Mouse (Mus musculus) limb, embryonic 14.5 days (tissue): ENCODE measurements at regions not wholly inside any gene's neighbourhood (a gene's known extent, or its start where the extent isn't known, plus 50 kb on each side); places are given as distances from the start of the nearest gene placed in this dataset.

ENCODE experiments used
- ATAC-seq: fragments of 200-750 bp; cut with Nextera tagmentation; 2 replicates; pipeline ENCODE4 v1.8.0; 2017; ENCODE audit warnings: low read depth, moderate number of reproducible peaks, moderate TSS enrichment; ENCODE audit not compliant: low FRiP score
- DNase-seq: peaks from one replicate; pipeline ENCODE4 v3.0.0-alpha.2; 2015; ENCODE audit warnings: low spot score
- H3K27ac ChIP-seq: fragments of 300-500 bp; sonication (generic); replicated peaks from 2 replicates; pipeline ENCODE4 v1.5.1; 2014; ENCODE audit warnings: low read depth, mild to moderate bottlenecking, low read length, moderate library complexity, mixed read lengths
- H3K27me3 ChIP-seq: fragments of 300-500 bp; sonication (generic); 2 replicates; pipeline ENCODE4 v1.6.1; 2014; ENCODE audit warnings: low read length, mixed read lengths; ENCODE audit not compliant: control insufficient read depth, insufficient read depth
- H3K36me3 ChIP-seq: fragments of 300-500 bp; sonication (generic); 2 replicates; pipeline ENCODE4 v1.6.1; 2014; ENCODE audit warnings: mild to moderate bottlenecking, low read length, moderate library complexity, mixed read lengths; ENCODE audit not compliant: control insufficient read depth, insufficient read depth
- H3K4me1 ChIP-seq: fragments of 300-500 bp; sonication (generic); 2 replicates; pipeline ENCODE4 v1.6.1; 2014; ENCODE audit warnings: antibody characterized with exemption, low read length, mixed read lengths; ENCODE audit not compliant: control insufficient read depth, insufficient read depth
- H3K4me2 ChIP-seq: fragments of 300-500 bp; sonication (generic); replicated peaks from 2 replicates; pipeline ENCODE4 v1.6.1; 2014; ENCODE audit warnings: low read depth, mild to moderate bottlenecking, low read length, moderate library complexity; ENCODE audit not compliant: severe bottlenecking
- H3K4me3 ChIP-seq: fragments of 300-500 bp; sonication (generic); replicated peaks from 2 replicates; pipeline ENCODE4 v1.5.1; 2014; ENCODE audit warnings: low read length
- H3K9ac ChIP-seq: fragments of 300-500 bp; sonication (generic); 2 replicates; pipeline ENCODE4 v1.6.1; 2014; ENCODE audit warnings: mild to moderate bottlenecking, low read depth, low read length, moderate library complexity; ENCODE audit not compliant: severe bottlenecking
- H3K9me3 ChIP-seq: fragments of 300-500 bp; sonication (generic); 2 replicates; pipeline ENCODE4 v1.6.1; 2016; ENCODE audit warnings: low read length; ENCODE audit not compliant: control insufficient read depth
- POLR2A ChIP-seq: fragments of 200-500 bp; IDR thresholded peaks from 2 replicates; pipeline ENCODE4 v1.8.0; 2012; ENCODE audit warnings: inconsistent platforms, mild to moderate bottlenecking, moderate library complexity, borderline replicate concordance; ENCODE audit not compliant: insufficient read depth, insufficient read length; ENCODE audit errors: extremely low read depth
- WGBS: fragments of 180-500 bp; shearing (Covaris S2); extraction: QIAGEN DNeasy Blood & Tissue Kit; methylation state at CpG from one replicate; pipeline ENCODE4 v1.1.7; 2014; 5-methylcytosine and 5-hydroxymethylcytosine counted together

DNA sequence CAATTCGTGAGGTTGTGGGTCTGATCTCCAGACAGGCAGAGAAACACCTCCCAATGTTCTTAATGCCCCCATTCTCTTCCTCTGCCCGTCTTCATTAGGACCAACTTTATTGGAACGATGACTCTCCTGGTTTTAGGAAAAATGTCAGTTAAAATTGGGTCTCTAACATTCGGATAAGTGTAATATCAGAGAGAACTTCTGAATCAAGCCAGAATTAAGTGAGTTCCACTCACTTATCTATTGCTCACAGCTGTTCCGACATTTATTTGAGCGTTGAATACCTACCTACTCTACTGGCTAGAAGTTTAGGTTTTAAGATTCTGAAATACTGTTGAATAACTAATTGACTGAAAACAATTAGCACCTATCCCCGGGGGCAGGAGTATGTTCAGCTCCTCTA is 172.0 kb upstream of the Jmjd1c start:
- no peak overlapping the region for H3K9ac ChIP-seq
- no peak overlapping the region for H3K27ac ChIP-seq
- no peak for ATAC-seq
- TF ChIP-seq POLR2A = no peak
- no peaks in the 10 kb centered on the region for H3K9me3 ChIP-seq
- H3K4me3 ChIP-seq = no peak overlapping the region
- H3K4me1 ChIP-seq = peaks cover 37% of the 10 kb centered on the region
- no peaks in the 10 kb centered on the region for H3K27me3 ChIP-seq
- WGBS = 85% methylated on average over 7 of the region's 7 CpGs
- H3K36me3 ChIP-seq = no peaks in the 10 kb centered on the region
- no peak overlapping the region for H3K4me2 ChIP-seq
- DNase-seq = no peak

GRCm38 (mm10) chr10:66924418-66924817 is 171.5 kb upstream of the Jmjd1c start:
- Histone ChIP-seq H3K36me3 (no peaks in the 10 kb centered on the region), H3K4me3 (no peak overlapping the region), H3K4me2 (no peak overlapping the region), H3K27ac (no peak overlapping the region), H3K9ac (no peak overlapping the region), H3K27me3 (no peaks in the 10 kb centered on the region), H3K4me1 (peaks cover 34% of the 10 kb centered on the region), H3K9me3 (no peaks in the 10 kb centered on the region)
- ATAC-seq = no peak
- 88% methylated on average over 16 of the region's 16 CpGs for WGBS
- no peak for TF ChIP-seq POLR2A
- no peak for DNase-seq

DNA sequence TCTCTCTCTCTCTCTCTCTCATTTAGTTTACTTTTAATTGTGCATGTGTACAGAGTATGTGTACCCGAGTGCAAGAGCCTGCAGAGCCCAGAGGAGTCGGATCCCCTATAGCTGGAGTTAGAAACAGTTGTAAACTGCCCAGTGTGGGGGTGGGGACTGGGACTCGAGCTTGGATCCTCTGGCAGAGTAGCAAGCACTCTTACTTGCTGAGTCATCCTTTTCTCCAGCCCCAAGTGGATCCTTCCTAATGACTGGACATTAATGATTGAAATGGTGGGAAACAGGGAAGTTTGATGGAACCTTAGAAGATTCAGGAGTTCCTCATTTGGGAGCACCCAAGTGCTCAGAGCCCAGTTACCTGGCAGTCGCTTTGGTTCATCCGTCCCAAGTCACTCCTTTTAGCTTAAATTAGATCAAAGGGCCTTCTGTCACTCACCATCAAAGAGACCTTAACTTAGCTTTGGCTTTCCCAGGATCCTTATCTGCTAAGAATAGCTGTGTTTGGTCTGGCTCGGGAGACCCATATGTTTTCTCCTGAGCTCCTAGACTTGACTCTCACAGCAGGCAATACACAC is 170.3 kb upstream of the Jmjd1c start:
- Histone ChIP-seq H3K4me2 (no peak overlapping the region), H3K27me3 (no peaks in the 10 kb centered on the region), H3K9ac (no peak overlapping the region), H3K36me3 (no peaks in the 10 kb centered on the region), H3K9me3 (no peaks in the 10 kb centered on the region), H3K4me3 (no peak overlapping the region), H3K27ac (no peak overlapping the region), H3K4me1 (peaks cover 27% of the 10 kb centered on the region)
- no peak for TF ChIP-seq POLR2A
- 28% methylated on average over 6 of the region's 6 CpGs for WGBS
- DNase-seq (no peak), ATAC-seq (no peak)

- Histone ChIP-seq H3K4me1 (peaks cover 8% of the 10 kb centered on the region; the same call in 1 of the 2 replicates), H3K36me3 (no peaks in the 10 kb centered on the region), H3K27ac (no peak overlapping the region), H3K27me3 (no peaks in the 10 kb centered on the region), H3K4me2 (no peak overlapping the region), H3K4me3 (no peak overlapping the region), H3K9me3 (no peaks in the 10 kb centered on the region), H3K9ac (no peak overlapping the region)
- TF ChIP-seq POLR2A = no peak
- no peak for ATAC-seq
- 86% methylated on average over 2 of the region's 2 CpGs for WGBS
- no peak for DNase-seq
These were observed 168.3 kb upstream of the Jmjd1c start for GRCm38 (mm10) chr10:66927651-66928050.

DNA sequence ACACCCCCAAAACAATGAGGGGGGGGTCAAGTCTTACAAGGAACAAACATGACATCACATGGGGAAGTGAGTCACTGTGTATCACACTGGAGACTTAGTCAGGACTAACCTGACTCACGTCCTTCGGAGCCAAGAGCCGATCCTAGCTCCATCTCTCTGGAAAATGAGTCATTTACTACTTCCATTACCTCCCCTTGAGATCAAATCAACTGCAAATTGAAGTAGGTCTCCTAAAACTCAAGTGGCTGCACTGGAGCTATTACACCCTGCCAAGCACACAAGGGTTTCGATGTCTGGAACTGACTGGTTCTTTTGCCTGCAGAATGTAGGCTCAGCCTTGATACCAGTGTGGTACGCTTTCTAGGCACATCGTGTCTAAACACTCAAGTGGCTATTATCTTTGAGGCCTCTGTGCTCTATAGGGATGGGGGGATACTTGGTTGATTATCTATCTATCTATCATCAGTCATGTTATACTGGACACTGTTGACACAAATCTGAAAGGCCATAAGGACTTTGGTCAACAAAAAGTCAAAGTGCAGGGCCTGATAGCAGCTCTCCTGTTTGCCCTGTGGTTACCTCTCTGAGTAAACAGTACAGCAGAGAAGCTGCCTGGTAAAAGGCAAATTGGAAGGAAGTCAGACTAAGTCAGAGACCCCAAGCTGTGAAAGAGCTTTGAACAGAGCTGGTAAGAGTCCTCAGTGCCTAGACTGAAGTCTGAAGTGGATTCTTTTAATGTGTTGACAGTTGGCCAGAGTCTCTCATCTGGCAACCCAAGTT is 167.5 kb upstream of the Jmjd1c start:
- Histone ChIP-seq H3K4me1 (peaks cover 5% of the 10 kb centered on the region; the same call in 1 of the 2 replicates), H3K9ac (no peak overlapping the region), H3K27me3 (no peaks in the 10 kb centered on the region), H3K9me3 (no peaks in the 10 kb centered on the region), H3K4me2 (no peak overlapping the region), H3K4me3 (no peak overlapping the region), H3K27ac (no peak overlapping the region), H3K36me3 (no peaks in the 10 kb centered on the region)
- WGBS = 51% methylated on average over 6 of the region's 6 CpGs
- ATAC-seq = 0 out of 2 replicates have a peak, but pooled peaks have one; percentile 37
- no peak for DNase-seq
- TF ChIP-seq POLR2A = no peak
